Mouse (Mus musculus) stomach, embryonic 14.5 days (tissue): ENCODE measurements around the gene Gm11146. TPM values are rescaled to one million over a fixed set of nuclear protein-coding genes. Genes with fewer than 3 reads are reported as not detected.

Experiments used
- ATAC-seq: fragments of 200-750 bp; cut with Nextera tagmentation; 2 replicates; pipeline ENCODE4 v1.8.0; 2017; ENCODE audit warnings: low read depth, moderate TSS enrichment; ENCODE audit not compliant: insufficient number of reproducible peaks, insufficient read depth, low FRiP score
- H3K27ac ChIP-seq: fragments of 300-500 bp; sonication (generic); 2 replicates; pipeline ENCODE4 v1.5.1; 2014; ENCODE audit warnings: mild to moderate bottlenecking, low read length, moderate library complexity, mixed read lengths
- H3K27me3 ChIP-seq: fragments of 300-500 bp; sonication (generic); 2 replicates; pipeline ENCODE4 v1.6.1; 2014; ENCODE audit warnings: low read length, control low read depth, mixed read lengths; ENCODE audit not compliant: control insufficient read depth, insufficient read depth
- H3K36me3 ChIP-seq: fragments of 300-500 bp; sonication (generic); 2 replicates; pipeline ENCODE4 v1.6.1; 2014; ENCODE audit warnings: mild to moderate bottlenecking, control low read depth, low read length, moderate library complexity, mixed read lengths; ENCODE audit not compliant: control insufficient read depth, insufficient read depth
- H3K4me1 ChIP-seq: fragments of 300-500 bp; sonication (generic); 2 replicates; pipeline ENCODE4 v1.6.1; 2014; ENCODE audit warnings: low read length, control low read depth, mixed read lengths; ENCODE audit not compliant: control insufficient read depth, insufficient read depth
- H3K4me2 ChIP-seq: fragments of 300-500 bp; sonication (generic); replicated peaks from 2 replicates; pipeline ENCODE4 v1.6.1; 2014; ENCODE audit warnings: low read depth, low read length, control low read depth
- H3K4me3 ChIP-seq: fragments of 300-500 bp; sonication (generic); 2 replicates; pipeline ENCODE4 v1.5.1; 2014; ENCODE audit warnings: low read depth, low read length, control low read depth
- H3K9ac ChIP-seq: fragments of 300-500 bp; sonication (generic); replicated peaks from 2 replicates; pipeline ENCODE4 v1.6.1; 2014; ENCODE audit warnings: low read depth, mild to moderate bottlenecking, control low read depth, low read length, moderate library complexity, mixed read lengths
- H3K9me3 ChIP-seq: fragments of 300-500 bp; sonication (generic); 2 replicates; pipeline ENCODE4 v1.6.1; 2016; ENCODE audit warnings: low read depth, low read length, control low read depth; ENCODE audit not compliant: control insufficient read depth
- WGBS: fragments of 180-500 bp; shearing (Covaris S2); extraction: QIAGEN DNeasy Blood & Tissue Kit; methylation state at CpG from one replicate; pipeline ENCODE4 v1.1.7; 2014; 5-methylcytosine and 5-hydroxymethylcytosine counted together
- polyA plus RNA-seq: library from polyadenylated mRNA; unstranded; fragments of >200 nt; fragmentation: Nextera tagmentation; extraction: Ambion mirVana; gene quantifications from 2 replicates; pipeline ENCODE4 v1.2.1, GENCODE M21; 2014

The Gm11146 gene
- polyA plus RNA-seq, 1 experiment from 2014 or later, result not detected

DNA sequence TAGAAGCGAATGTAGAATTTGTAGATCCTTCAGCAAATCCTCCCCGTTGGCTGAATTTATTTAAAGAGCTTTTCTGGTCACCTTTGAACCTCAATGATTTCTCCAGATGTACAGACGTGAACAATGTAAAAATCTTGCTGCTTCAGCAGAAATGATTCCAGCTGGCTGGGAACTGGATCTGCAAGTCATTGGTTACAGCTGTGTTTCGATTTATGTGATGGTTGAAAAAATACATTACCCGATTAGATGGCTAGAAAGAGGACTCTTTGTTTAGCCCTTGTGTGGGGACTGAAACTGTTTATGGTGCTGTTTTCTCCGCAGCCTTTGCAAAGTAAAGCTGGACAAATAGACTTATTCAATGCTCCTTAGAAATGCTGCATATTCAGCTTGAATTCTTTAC lies 34.6 kb upstream of the Gm11146 start:
- WGBS, result 15% methylated on average over 6 of the region's 6 CpGs
- Histone ChIP-seq H3K4me2 (no peak overlapping the region; the same call in 1 of the 2 replicates), H3K4me3 (no peak overlapping the region), H3K9me3 (no peaks in the 10 kb centered on the region), H3K9ac (no peak overlapping the region), H3K36me3 (no peaks in the 10 kb centered on the region), H3K27ac (peak overlapping the region; percentile 72), H3K4me1 (0 out of 2 replicates have a peak, but pooled peaks cover 6% of the 10 kb centered on the region), H3K27me3 (no peaks in the 10 kb centered on the region)
- ATAC-seq, result peak; percentile 76; the same call in 1 of the 2 replicates

- Histone ChIP-seq H3K36me3 (no peaks in the 10 kb centered on the region), H3K9me3 (no peaks in the 10 kb centered on the region), H3K4me2 (no peak overlapping the region), H3K27ac (no peak overlapping the region), H3K4me3 (no peak overlapping the region), H3K4me1 (0 out of 2 replicates have a peak, but pooled peaks cover 6% of the 10 kb centered on the region), H3K9ac (no peak overlapping the region), H3K27me3 (no peaks in the 10 kb centered on the region)
- 85% methylated on average over 6 of the region's 6 CpGs for WGBS
- no peak for ATAC-seq
Measured at GRCm38 (mm10) chr16:77632315-77632881, 30.5 kb upstream of the Gm11146 start.

DNA sequence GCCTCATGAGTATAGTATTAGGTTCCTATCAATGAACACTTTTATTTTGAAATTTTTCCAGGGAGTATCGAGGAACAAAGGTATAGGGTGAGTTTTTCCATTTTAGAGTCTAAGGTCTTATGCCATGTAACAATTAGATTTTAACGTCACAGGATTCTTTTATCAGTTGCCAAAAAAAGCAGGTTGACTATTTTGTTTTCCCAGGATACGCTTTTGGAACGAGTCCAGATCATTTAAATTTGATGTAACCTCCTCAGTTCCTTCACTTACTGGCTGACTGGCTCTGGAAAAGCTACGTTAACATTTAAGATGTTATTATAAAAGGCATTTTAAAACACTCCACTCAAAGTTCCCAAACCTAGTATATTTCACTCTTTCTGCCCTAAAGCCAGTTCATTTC lies 20.8 kb upstream of the Gm11146 start:
- Histone ChIP-seq H3K36me3 (0 out of 2 replicates have a peak, but pooled peaks cover 3% of the 10 kb centered on the region), H3K9me3 (no peaks in the 10 kb centered on the region), H3K4me1 (no peaks in the 10 kb centered on the region), H3K4me2 (no peak overlapping the region), H3K27me3 (no peaks in the 10 kb centered on the region), H3K4me3 (no peak overlapping the region), H3K27ac (no peak overlapping the region), H3K9ac (no peak overlapping the region)
- ATAC-seq, result no peak
- WGBS, result 74% methylated on average over 5 of the region's 5 CpGs

DNA sequence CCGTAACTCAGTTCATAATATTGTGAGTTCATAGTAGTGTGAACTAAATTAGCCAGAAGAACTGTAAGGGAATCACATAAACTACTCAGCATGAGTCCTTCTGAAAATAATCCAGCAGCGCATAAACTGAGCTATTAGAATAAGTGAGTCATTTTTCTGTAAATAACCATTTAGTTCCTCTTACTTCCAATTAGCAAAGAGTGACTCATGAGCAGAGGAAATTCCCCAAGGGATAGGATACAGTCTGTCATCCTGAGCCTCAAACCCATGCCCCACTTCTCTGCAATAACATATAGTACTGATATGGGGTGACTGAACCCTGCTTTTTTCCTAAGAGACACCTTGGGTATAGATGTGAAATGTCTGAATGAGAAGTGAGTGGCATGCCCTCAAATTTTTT lies 687 bp upstream of the Gm11146 start:
- no peaks in the 10 kb centered on the region for H3K27me3 ChIP-seq
- no peak overlapping the region for H3K4me3 ChIP-seq
- no peak for ATAC-seq
- H3K4me1 ChIP-seq, result no peaks in the 10 kb centered on the region
- H3K9ac ChIP-seq, result no peak overlapping the region
- H3K9me3 ChIP-seq, result no peaks in the 10 kb centered on the region
- H3K27ac ChIP-seq, result no peak overlapping the region
- no peak overlapping the region for H3K4me2 ChIP-seq
- 87% methylated on average over 2 of the region's 2 CpGs for WGBS
- H3K36me3 ChIP-seq, result 0 out of 2 replicates have a peak, but pooled peaks cover 4% of the 10 kb centered on the region

DNA sequence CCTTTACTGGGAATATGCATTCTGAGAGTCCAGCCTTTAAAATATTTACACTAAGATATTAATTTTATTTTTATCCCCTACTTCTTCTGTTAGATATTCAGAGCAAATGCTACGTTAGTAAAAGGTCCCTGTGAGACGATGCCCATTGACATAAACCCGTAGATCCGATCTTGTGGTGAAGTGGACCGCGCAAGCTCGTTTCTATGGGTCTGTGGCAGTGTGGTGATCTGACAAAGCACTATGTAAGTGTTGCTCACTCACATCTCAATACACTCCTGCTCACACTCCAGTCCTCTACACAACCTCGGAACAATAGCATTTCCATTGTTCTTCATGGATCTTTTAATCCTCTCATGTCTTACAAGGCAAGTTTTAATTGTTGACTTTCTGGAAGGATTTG lies 3.1 kb downstream of the Gm11146 start:
- WGBS, result 95% methylated on average over 8 of the region's 8 CpGs
- no peak for ATAC-seq
- H3K4me1 ChIP-seq, result peaks cover 4% of the 10 kb centered on the region; the same call in 1 of the 2 replicates

GRCm38 (mm10) chr16:77596556-77596955 lies 5.3 kb downstream of the Gm11146 start:
- H3K4me3 ChIP-seq, result no peak overlapping the region
- H3K36me3 ChIP-seq, result 0 out of 2 replicates have a peak, but pooled peaks cover 4% of the 10 kb centered on the region
- ATAC-seq, result no peak
- H3K27me3 ChIP-seq, result no peaks in the 10 kb centered on the region
- H3K4me2 ChIP-seq, result no peak overlapping the region
- no peak overlapping the region for H3K27ac ChIP-seq
- WGBS, result 90% methylated on average over 5 of the region's 5 CpGs
- H3K9me3 ChIP-seq, result no peaks in the 10 kb centered on the region
- peaks cover 6% of the 10 kb centered on the region; the same call in 1 of the 2 replicates for H3K4me1 ChIP-seq
- no peak overlapping the region for H3K9ac ChIP-seq

More for the DNA sequence above, 3.1 kb downstream of the Gm11146 start:
- Histone ChIP-seq H3K4me2 (no peak overlapping the region), H3K9ac (no peak overlapping the region), H3K27me3 (no peaks in the 10 kb centered on the region), H3K27ac (no peak overlapping the region), H3K36me3 (0 out of 2 replicates have a peak, but pooled peaks cover 4% of the 10 kb centered on the region), H3K9me3 (no peaks in the 10 kb centered on the region), H3K4me3 (no peak overlapping the region)

DNA sequence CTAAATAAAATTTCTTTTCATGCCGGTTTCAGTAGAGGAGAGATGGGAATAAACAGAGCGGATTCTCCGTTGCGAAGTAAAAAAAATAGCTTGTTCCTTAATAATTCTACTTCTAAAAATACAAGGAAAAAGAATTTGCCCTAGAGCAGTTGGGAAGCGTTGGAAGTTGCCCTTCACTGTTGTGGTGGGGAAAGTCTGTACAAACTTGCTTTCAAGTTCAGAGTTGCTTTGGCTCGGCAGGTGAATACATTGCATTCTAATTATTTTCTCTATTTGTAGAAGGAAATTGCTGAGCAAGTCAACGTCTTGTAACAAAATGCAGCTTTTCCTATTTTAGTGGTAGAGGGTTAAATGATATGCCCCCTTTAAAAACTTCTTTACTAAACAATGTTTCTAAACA lies 6.2 kb downstream of the Gm11146 start:
- Histone ChIP-seq H3K4me1 (peaks cover 6% of the 10 kb centered on the region; the same call in 1 of the 2 replicates), H3K27me3 (no peaks in the 10 kb centered on the region), H3K4me2 (no peak overlapping the region), H3K4me3 (no peak overlapping the region), H3K36me3 (0 out of 2 replicates have a peak, but pooled peaks cover 4% of the 10 kb centered on the region), H3K27ac (no peak overlapping the region), H3K9ac (no peak overlapping the region), H3K9me3 (no peaks in the 10 kb centered on the region)
- no peak for ATAC-seq
- 84% methylated on average over 7 of the region's 7 CpGs for WGBS

GRCm38 (mm10) chr16:77594553-77594952 lies 7.3 kb downstream of the Gm11146 start:
- Histone ChIP-seq H3K4me2 (no peak overlapping the region), H3K27ac (peak overlapping the region; percentile 11; the same call in 1 of the 2 replicates), H3K4me3 (no peak overlapping the region), H3K4me1 (peaks cover 6% of the 10 kb centered on the region; the same call in 1 of the 2 replicates), H3K27me3 (no peaks in the 10 kb centered on the region), H3K36me3 (0 out of 2 replicates have a peak, but pooled peaks cover 4% of the 10 kb centered on the region), H3K9me3 (no peaks in the 10 kb centered on the region), H3K9ac (no peak overlapping the region)
- 74% methylated on average over 13 of the region's 13 CpGs for WGBS
- no peak for ATAC-seq
